Mouse (Mus musculus) v-Abl transformed pro-B cells (cell line): ENCODE results near the gene Dis3l.
"Not testable (repeated sequence)": the region's sequence is repeated elsewhere in the genome, so short reads cannot be mapped to it uniquely, and the experiment has no call there.

Experiments used
- in situ Hi-C, 2 experiments: fragments of 400-800 bp; cut with MboI; formaldehyde crosslinking; loops; one replicate each; pipeline ENCODE4 v1.15.1; 2025; ENCODE audit not compliant: unreplicated experiment in 2 of 2

The Dis3l gene

GRCm38 (mm10) chr9:64339361-64339760, 1.7 kb downstream of the Dis3l start:
- in situ Hi-C loops = no loop called here

GRCm38 (mm10) chr9:64335825-64336224, 5.3 kb downstream of the Dis3l start:
- in situ Hi-C loops = no loop called here

- in situ Hi-C loops = no loop called here
Observed at GRCm38 (mm10) chr9:64323976-64324375, 17.1 kb downstream of the Dis3l start.

- in situ Hi-C loops = no loop called here
Observed at GRCm38 (mm10) chr9:64316986-64317385, 24.1 kb downstream of the Dis3l start.

GRCm38 (mm10) chr9:64314696-64315095, 26.4 kb downstream of the Dis3l start:
- in situ Hi-C loops = no loop called here

- in situ Hi-C loops = no loop called here
Observed at GRCm38 (mm10) chr9:64312128-64312527, 29.0 kb downstream of the Dis3l start.

- in situ Hi-C loops = no loop called here
Observed at GRCm38 (mm10) chr9:64310996-64311785, 29.9 kb downstream of the Dis3l start.

GRCm38 (mm10) chr9:64306476-64307312, 34.4 kb downstream of the Dis3l start:
- in situ Hi-C loops = no loop called here

GRCm38 (mm10) chr9:64303086-64303485, 38.0 kb downstream of the Dis3l start:
- in situ Hi-C loops = not testable (repeated sequence)

GRCm38 (mm10) chr9:64282404-64282987, 58.6 kb downstream of the Dis3l start:
- in situ Hi-C loops = loop anchor here (5.0 to 10.0 kb wide), 3 partner anchors 368 to 680 kb away; partner anchors contain the start of gene Ints14 (in 1 of the 2)

GRCm38 (mm10) chr9:64281781-64282178, 59.3 kb downstream of the Dis3l start:
- in situ Hi-C loops = loop anchor here (5.0 to 10.0 kb wide), 3 partner anchors 367 to 681 kb away; partner anchors contain the start of gene Ints14 (in 1 of the 2)

GRCm38 (mm10) chr9:64281105-64281780, 59.8 kb downstream of the Dis3l start, which contains the start of gene Tipin:
Gene Tipin, plus strand, starts transcription at chr9:64281581.
- in situ Hi-C loops = loop anchor here (5.0 to 10.0 kb wide), 3 partner anchors 366 to 681 kb away; partner anchors contain the start of gene Ints14 (in 1 of the 2)

GRCm38 (mm10) chr9:64278665-64279310, 62.3 kb downstream of the Dis3l start:
- in situ Hi-C loops = loop anchor here (5.0 to 10.0 kb wide), 2 partner anchors 69 to 846 kb away; no protein-coding TSS in a partner anchor

- in situ Hi-C loops = loop anchor here (5.0 to 10.0 kb wide), 2 partner anchors 70 to 847 kb away; no protein-coding TSS in a partner anchor
Observed at GRCm38 (mm10) chr9:64277706-64278105, 63.4 kb downstream of the Dis3l start.

GRCm38 (mm10) chr9:64274919-64275318, 66.2 kb downstream of the Dis3l start:
- in situ Hi-C loops = loop anchor here (5.0 to 10.0 kb wide), 4 partner anchors 72 to 850 kb away; no protein-coding TSS in a partner anchor

- in situ Hi-C loops = loop anchor here (5.0 to 10.0 kb wide), 3 partner anchors 132 to 851 kb away; no protein-coding TSS in a partner anchor
Observed at GRCm38 (mm10) chr9:64274291-64274690, 66.8 kb downstream of the Dis3l start.

- in situ Hi-C loops = loop anchor here (5.0 to 10.0 kb wide), 3 partner anchors 131 to 851 kb away; no protein-coding TSS in a partner anchor
Observed at GRCm38 (mm10) chr9:64273757-64274156, 67.3 kb downstream of the Dis3l start.

- in situ Hi-C loops = loop anchor here (5.0 to 10.0 kb wide), 3 partner anchors 130 to 852 kb away; no protein-coding TSS in a partner anchor
Observed at GRCm38 (mm10) chr9:64272611-64273010, 68.5 kb downstream of the Dis3l start.

- in situ Hi-C loops = loop anchor here (5.0 to 10.0 kb wide), 3 partner anchors 129 to 854 kb away; no protein-coding TSS in a partner anchor
Observed at GRCm38 (mm10) chr9:64271249-64271648, 69.8 kb downstream of the Dis3l start.
